Mouse (Mus musculus) stomach, postnatal 0 days (tissue): ENCODE measurements around the gene Nebl. TPM values are rescaled to one million over a fixed set of nuclear protein-coding genes. Genes with fewer than 3 reads are reported as not detected.

ENCODE experiments used
- ATAC-seq: fragments of 200-750 bp; cut with Nextera tagmentation; 2 replicates; pipeline ENCODE4 v1.8.0; 2017; ENCODE audit not compliant: low FRiP score, low TSS enrichment
- DNase-seq: peaks from one replicate; pipeline ENCODE4 v3.0.0-alpha.2; 2016; ENCODE audit warnings: low spot score
- H3K27ac ChIP-seq: fragments of 300-500 bp; sonication (generic); replicated peaks from 2 replicates; pipeline ENCODE4 v1.5.1; 2014; ENCODE audit warnings: mild to moderate bottlenecking, control low read depth
- H3K27me3 ChIP-seq: fragments of 300-500 bp; sonication (generic); 2 replicates; pipeline ENCODE4 v1.6.1; 2014; ENCODE audit warnings: low read length; ENCODE audit not compliant: control insufficient read depth, insufficient read depth
- H3K36me3 ChIP-seq: fragments of 300-500 bp; sonication (generic); 2 replicates; pipeline ENCODE4 v1.6.1; 2014; ENCODE audit warnings: low read length, mixed read lengths; ENCODE audit not compliant: control insufficient read depth, insufficient read depth
- H3K4me1 ChIP-seq: fragments of 300-500 bp; sonication (generic); replicated peaks from 2 replicates; pipeline ENCODE4 v1.6.1; 2014; ENCODE audit warnings: antibody characterized with exemption; ENCODE audit not compliant: control insufficient read depth, insufficient read depth
- H3K4me2 ChIP-seq: fragments of 300-500 bp; sonication (generic); replicated peaks from 2 replicates; pipeline ENCODE4 v1.6.1; 2014; ENCODE audit warnings: low read depth, mild to moderate bottlenecking, control low read depth, moderate library complexity
- H3K4me3 ChIP-seq: fragments of 300-500 bp; sonication (generic); 2 replicates; pipeline ENCODE4 v1.5.1; 2014; ENCODE audit warnings: low read depth, low read length, control low read depth
- H3K9ac ChIP-seq: fragments of 300-500 bp; sonication (generic); 2 replicates; pipeline ENCODE4 v1.6.1; 2014; ENCODE audit warnings: mild to moderate bottlenecking, low read length, control low read depth, mixed read lengths
- H3K9me3 ChIP-seq: fragments of 300-500 bp; sonication (generic); 2 replicates; pipeline ENCODE4 v1.6.1; 2016; ENCODE audit warnings: low read length; ENCODE audit not compliant: control insufficient read depth
- CTCF ChIP-seq: IDR thresholded peaks from 2 replicates; pipeline ENCODE4 v1.5.1; 2016; ENCODE audit warnings: antibody characterized with exemption, low read depth, mild to moderate bottlenecking, moderate library complexity
- EP300 ChIP-seq: optimal IDR thresholded peaks from 2 replicates; pipeline ENCODE3; 2016; ENCODE audit warnings: antibody characterized with exemption
- WGBS: fragments of 180-500 bp; shearing (Covaris S2); extraction: QIAGEN DNeasy Blood & Tissue Kit; methylation state at CpG from one replicate; pipeline ENCODE4 v1.1.7; 2014; 5-methylcytosine and 5-hydroxymethylcytosine counted together
- polyA plus RNA-seq: library from polyadenylated mRNA; unstranded; fragments of >200 nt; fragmentation: Nextera tagmentation; extraction: Ambion mirVana; gene quantifications from 2 replicates; pipeline ENCODE4 v1.2.1, GENCODE M21; 2015

The Nebl gene
- polyA plus RNA-seq, 1 experiment from 2014 or later: 7.9 TPM

DNA sequence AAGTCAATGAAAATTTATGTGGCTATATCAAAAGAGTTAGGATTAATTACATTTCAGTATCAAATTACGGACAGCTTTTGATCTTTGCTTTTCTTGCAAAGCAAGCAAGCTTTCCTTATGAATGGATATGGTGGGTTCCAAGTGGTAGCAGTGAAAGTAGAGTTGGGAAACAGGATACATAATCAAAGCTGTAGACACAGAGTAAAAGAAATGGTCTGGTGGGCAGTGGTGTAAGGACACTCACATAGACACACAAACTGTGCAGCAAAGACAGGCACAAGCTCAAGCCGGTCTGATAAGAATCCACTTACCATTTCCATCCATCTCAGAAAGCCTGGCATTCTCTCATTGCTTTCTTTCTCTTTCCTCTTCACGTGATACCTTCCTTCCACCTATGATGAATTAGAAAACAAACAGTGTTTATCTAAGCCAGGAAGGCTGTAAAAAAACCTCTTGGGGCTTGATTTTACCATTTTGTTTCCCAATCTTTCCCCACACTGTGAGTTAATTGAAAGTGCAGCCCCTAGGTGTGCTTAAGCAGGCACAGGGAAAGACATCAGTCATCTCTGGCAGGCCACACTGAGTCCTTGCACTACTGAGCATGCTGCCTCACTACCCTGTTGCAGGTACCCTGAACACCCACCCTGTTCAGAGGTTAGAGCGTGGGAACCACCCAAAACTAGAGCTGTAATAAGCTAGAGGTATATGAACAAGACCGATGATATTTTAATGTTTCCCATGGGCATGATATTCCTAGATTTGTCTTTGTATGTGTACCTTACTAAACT is 205.3 kb downstream of the Nebl start:
- Histone ChIP-seq H3K9me3 (no peaks in the 10 kb centered on the region), H3K27ac (no peak overlapping the region), H3K4me2 (no peak overlapping the region), H3K27me3 (no peaks in the 10 kb centered on the region), H3K9ac (no peak overlapping the region), H3K36me3 (no peaks in the 10 kb centered on the region), H3K4me3 (no peak overlapping the region), H3K4me1 (no peaks in the 10 kb centered on the region)
- DNase-seq: no peak
- no peak for TF ChIP-seq CTCF
- no peak for TF ChIP-seq EP300
- 66% methylated on average over 5 of the region's 5 CpGs for WGBS
- ATAC-seq: no peak

DNA sequence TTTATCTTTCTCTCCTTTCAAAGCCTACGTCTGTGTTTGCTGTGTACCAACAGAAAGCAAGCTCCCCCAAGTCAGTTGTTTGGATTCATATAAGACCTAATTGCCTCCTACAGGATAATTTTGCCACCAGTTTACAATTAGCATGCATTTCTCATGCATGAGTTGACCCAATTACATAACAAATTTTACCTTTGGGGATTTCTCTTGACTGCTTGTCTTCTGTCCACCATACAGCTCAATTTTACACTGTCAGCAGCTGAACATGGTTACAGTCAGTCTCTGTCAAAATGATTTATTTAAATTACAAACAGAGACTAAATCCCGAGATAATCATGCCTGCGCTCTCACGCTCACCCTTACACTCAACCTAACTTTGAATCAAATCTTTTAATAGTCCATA is 206.1 kb downstream of the Nebl start:
- no peak for ATAC-seq
- 43% methylated on average over 4 of the region's 4 CpGs for WGBS

DNA sequence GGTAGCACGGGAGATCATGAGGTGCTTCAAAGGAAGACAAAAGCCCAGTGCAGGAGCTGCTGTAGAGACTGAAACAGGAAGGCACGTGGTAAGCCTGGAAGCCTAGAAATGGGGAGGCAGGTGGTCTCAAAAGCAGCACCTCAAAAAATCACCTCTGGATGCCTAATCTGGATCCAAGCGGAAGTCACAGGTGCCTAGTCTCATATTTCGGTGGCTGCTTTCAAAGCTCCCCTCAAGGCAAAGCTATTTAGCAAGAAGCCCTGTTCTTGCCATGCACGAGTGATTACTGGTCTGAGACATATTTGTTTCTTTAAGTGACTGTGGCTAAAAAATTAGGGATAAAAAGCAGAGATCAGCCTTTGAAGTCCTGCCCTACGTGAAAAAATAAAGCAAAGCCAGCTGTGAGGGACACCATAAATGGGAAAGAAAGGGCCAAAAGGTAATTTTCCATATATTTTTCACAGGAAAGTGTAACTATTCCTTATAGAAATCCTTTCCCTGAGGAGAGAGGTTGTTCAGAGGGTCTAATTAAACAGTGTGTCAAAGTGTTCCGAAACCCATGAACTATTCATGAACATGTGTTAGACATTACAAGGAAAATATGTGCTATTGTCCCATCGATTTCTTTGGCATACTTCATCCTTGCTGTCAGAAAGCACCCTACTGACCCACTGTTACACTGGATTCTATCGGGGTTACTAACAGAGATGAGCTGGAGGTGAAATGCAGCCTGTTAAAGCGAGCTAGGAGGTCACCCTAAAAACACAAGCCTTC is 206.9 kb downstream of the Nebl start:
- ATAC-seq: no peak
- H3K27ac ChIP-seq: no peak overlapping the region
- no peak overlapping the region for H3K4me3 ChIP-seq
- TF ChIP-seq EP300 (no peak), CTCF (no peak)
- 64% methylated on average over 10 of the region's 10 CpGs for WGBS
- H3K36me3 ChIP-seq: no peaks in the 10 kb centered on the region
- no peaks in the 10 kb centered on the region for H3K4me1 ChIP-seq
- no peak overlapping the region for H3K4me2 ChIP-seq
- H3K9ac ChIP-seq: no peak overlapping the region
- H3K27me3 ChIP-seq: no peaks in the 10 kb centered on the region
- no peaks in the 10 kb centered on the region for H3K9me3 ChIP-seq
- no peak for DNase-seq

More for the DNA sequence above, 206.1 kb downstream of the Nebl start:
- no peaks in the 10 kb centered on the region for H3K9me3 ChIP-seq
- no peak overlapping the region for H3K27ac ChIP-seq
- TF ChIP-seq CTCF (no peak), EP300 (no peak)
- H3K36me3 ChIP-seq: no peaks in the 10 kb centered on the region
- H3K27me3 ChIP-seq: no peaks in the 10 kb centered on the region
- H3K9ac ChIP-seq: no peak overlapping the region
- no peak for DNase-seq
- H3K4me1 ChIP-seq: no peaks in the 10 kb centered on the region
- H3K4me3 ChIP-seq: no peak overlapping the region
- no peak overlapping the region for H3K4me2 ChIP-seq

DNA sequence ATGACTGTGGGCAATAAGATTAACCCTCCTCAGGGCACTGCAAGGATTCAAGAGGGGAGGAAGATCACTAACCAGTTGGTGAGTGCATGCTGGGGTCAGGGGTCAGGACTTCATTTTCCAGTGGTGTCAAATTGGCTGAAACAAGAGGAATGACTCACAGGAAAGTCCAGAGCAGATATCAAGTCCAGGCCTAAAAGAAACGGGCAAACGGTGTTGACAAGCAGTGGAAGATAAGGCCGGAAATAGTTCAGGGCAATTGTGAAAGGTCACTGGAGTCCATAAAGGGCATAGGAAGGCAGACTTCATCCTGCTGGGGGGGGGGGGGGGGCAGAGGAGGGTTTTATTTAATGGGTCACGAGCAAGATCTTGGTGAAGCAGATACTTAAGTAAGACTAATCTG is 207.5 kb downstream of the Nebl start:
- no peak for DNase-seq

DNA sequence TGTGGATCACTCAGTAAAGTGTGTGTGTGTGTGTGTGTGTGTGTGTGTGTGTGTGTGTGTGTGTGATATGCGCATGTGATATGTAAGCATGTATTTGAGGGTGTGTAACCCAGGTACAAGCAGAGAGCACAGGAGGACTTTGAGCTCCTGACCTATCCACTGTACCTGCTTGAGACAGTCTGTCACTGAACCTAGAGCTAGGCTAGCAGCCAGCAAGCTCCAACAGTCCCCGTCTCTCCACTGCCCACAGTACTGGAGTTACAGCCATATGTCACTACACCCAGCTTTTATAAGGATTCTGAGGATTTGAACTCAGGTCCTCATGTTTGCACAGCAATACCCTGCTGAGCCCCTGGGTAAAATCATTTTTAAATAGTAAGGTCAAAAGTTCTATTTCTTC is 215.6 kb downstream of the Nebl start:
- Histone ChIP-seq H3K4me3 (no peak overlapping the region), H3K27me3 (no peaks in the 10 kb centered on the region), H3K9ac (no peak overlapping the region), H3K9me3 (no peaks in the 10 kb centered on the region), H3K4me2 (no peak overlapping the region), H3K27ac (no peak overlapping the region), H3K4me1 (no peaks in the 10 kb centered on the region), H3K36me3 (no peaks in the 10 kb centered on the region)
- no peak for TF ChIP-seq CTCF
- no peak for TF ChIP-seq EP300
- WGBS: 88% methylated on average over 2 of the region's 2 CpGs
- ATAC-seq (no peak), DNase-seq (no peak)

More for the DNA sequence above, 207.5 kb downstream of the Nebl start:
- no peak for ATAC-seq
- Histone ChIP-seq H3K4me1 (no peaks in the 10 kb centered on the region), H3K4me2 (no peak overlapping the region), H3K9ac (no peak overlapping the region), H3K27me3 (no peaks in the 10 kb centered on the region), H3K36me3 (no peaks in the 10 kb centered on the region), H3K4me3 (no peak overlapping the region), H3K9me3 (no peaks in the 10 kb centered on the region), H3K27ac (no peak overlapping the region)
- TF ChIP-seq EP300 (no peak), CTCF (no peak)
- WGBS: 37% methylated on average over 4 of the region's 4 CpGs

DNA sequence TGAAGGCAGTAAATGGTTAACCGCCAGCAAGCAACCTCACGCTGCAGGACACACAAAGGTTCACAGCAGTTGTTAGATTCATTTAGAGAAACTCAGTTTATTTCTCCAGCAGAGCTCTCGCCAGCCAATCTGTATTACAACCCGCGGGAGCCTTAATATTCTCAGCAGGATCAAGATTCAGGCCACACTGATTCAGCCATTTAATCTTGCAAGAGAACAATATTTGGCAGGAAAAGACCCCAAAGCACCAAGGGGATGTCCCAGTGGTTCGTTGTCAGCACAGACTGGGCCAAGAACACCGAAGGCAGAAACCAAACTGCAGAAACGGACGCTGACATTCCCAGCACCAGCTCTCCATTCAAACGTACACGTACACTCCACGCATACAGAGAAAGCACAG is 216.5 kb downstream of the Nebl start:
- Histone ChIP-seq H3K27me3 (no peaks in the 10 kb centered on the region), H3K9ac (no peak overlapping the region), H3K9me3 (no peaks in the 10 kb centered on the region), H3K27ac (no peak overlapping the region), H3K4me1 (no peaks in the 10 kb centered on the region), H3K36me3 (no peaks in the 10 kb centered on the region), H3K4me2 (peak overlapping the region; percentile 8; the same call in 1 of the 2 replicates), H3K4me3 (no peak overlapping the region)
- ATAC-seq (no peak), DNase-seq (no peak)
- no peak for TF ChIP-seq EP300
- TF ChIP-seq CTCF: no peak
- WGBS: 46% methylated on average over 12 of the region's 12 CpGs
